Mouse (Mus musculus) cortical plate, adult 2 months (tissue): ENCODE data around the gene Ckap2l.

Source experiments
- CTCF ChIP-seq: fragments of 200-500 bp; IDR thresholded peaks from 2 replicates; pipeline ENCODE4 v1.5.1; 2011; ENCODE audit warnings: mild to moderate bottlenecking, control low read depth, low read length; ENCODE audit not compliant: insufficient read depth; ENCODE audit errors: extremely low read depth
- POLR2A ChIP-seq: fragments of 200-500 bp; IDR thresholded peaks from 2 replicates; pipeline ENCODE4 v1.6.1; 2011; ENCODE audit warnings: mild to moderate bottlenecking, low read length, control low read depth; ENCODE audit not compliant: insufficient read depth; ENCODE audit errors: extremely low read depth

DNA sequence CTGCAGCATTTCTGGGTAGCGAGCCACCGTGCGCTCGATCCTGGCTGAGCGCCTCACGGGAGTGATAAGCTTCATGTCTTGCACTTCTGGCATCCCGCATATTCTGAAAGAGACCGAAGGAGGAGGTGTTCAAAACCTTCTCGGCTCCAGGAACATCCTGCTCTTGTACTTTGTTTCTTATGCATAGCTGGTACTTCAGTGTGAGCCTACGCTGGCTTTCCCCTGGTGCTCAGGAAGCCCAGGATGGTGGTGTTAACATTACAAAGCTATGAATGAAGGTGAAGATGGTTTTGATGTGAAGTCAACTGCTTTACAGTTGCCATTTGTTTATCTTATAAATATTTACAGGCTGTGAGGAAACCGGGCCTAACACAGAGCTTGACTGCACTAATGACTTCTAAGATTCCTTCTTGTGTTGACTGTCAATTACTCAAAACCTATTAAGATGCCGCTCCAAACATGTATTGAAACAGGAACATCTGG lies 27.8 kb downstream of the Ckap2l start:
- TF ChIP-seq CTCF (no peak), POLR2A (no peak)
